Mouse (Mus musculus): ENCODE measurements around the gene Mmp14. TPM values are rescaled to one million over a fixed set of nuclear protein-coding genes. Genes with fewer than 3 reads are reported as not detected.

Mmp14 gene
- total and polyA plus RNA-seq, 2 experiments from 2014 or later = 41.8 to 46.4 TPM

- WGBS = 82% methylated on average over 7 of the region's 7 CpGs
Measured at GRCm38 (mm10) chr14:54398528-54398916, 32.9 kb upstream of the Mmp14 start.

GRCm38 (mm10) chr14:54398921-54399382 is 32.5 kb upstream of the Mmp14 start:
- Histone ChIP-seq H3K36me3 (ENCODE audit: insufficient read depth, low read length) (no peaks in the 10 kb centered on the region), H3K4me2 (ENCODE audit: low read depth, low read length, poor library complexity, severe bottlenecking) (no peak overlapping the region), H3K27me3 (ENCODE audit: insufficient read depth, low read length) (no peaks in the 10 kb centered on the region), H3K27ac (ENCODE audit: low read depth, low read length) (no peak overlapping the region), H3K4me3 (ENCODE audit: low read depth, low read length) (no peak overlapping the region), H3K9me3 (ENCODE audit: low read length) (no peaks in the 10 kb centered on the region), H3K9ac (replicated peaks; ENCODE audit: low read length, poor library complexity, severe bottlenecking) (no peak overlapping the region), H3K4me1 (ENCODE audit: insufficient read depth, low read length) (no peaks in the 10 kb centered on the region)
- WGBS = 71% methylated on average over 8 of the region's 8 CpGs
- TF ChIP-seq CTCF (IDR thresholded peaks at IDR 0.05) = no peak
- ATAC-seq (ENCODE audit: low FRiP score) (no peak), DNase-seq (ENCODE audit: low spot score) (no peak)

More at GRCm38 (mm10) chr14:54398528-54398916, 32.9 kb upstream of the Mmp14 start:
- DNase-seq (ENCODE audit: low spot score) = no peak
- Histone ChIP-seq H3K4me3 (ENCODE audit: low read depth, low read length) (no peak overlapping the region), H3K27me3 (ENCODE audit: insufficient read depth, low read length) (no peaks in the 10 kb centered on the region), H3K4me2 (ENCODE audit: low read depth, low read length, poor library complexity, severe bottlenecking) (no peak overlapping the region), H3K27ac (ENCODE audit: low read depth, low read length) (no peak overlapping the region), H3K4me1 (ENCODE audit: insufficient read depth, low read length) (no peaks in the 10 kb centered on the region), H3K9ac (replicated peaks; ENCODE audit: low read length, poor library complexity, severe bottlenecking) (no peak overlapping the region), H3K36me3 (ENCODE audit: insufficient read depth, low read length) (no peaks in the 10 kb centered on the region), H3K9me3 (ENCODE audit: low read length) (no peaks in the 10 kb centered on the region)
- TF ChIP-seq CTCF (IDR thresholded peaks at IDR 0.05) = no peak
- ATAC-seq (ENCODE audit: low FRiP score) = no peak

- no peaks in the 10 kb centered on the region for H3K9me3 ChIP-seq (ENCODE audit: low read length)
- H3K27ac ChIP-seq (ENCODE audit: low read depth, low read length) = no peak overlapping the region
- ATAC-seq (ENCODE audit: low FRiP score) (no peak), DNase-seq (ENCODE audit: low spot score) (no peak)
- no peak overlapping the region for H3K4me3 ChIP-seq (ENCODE audit: low read depth, low read length)
- WGBS = 86% methylated on average over 3 of the region's 3 CpGs
- no peaks in the 10 kb centered on the region for H3K36me3 ChIP-seq (ENCODE audit: insufficient read depth, low read length)
- H3K27me3 ChIP-seq (ENCODE audit: insufficient read depth, low read length) = no peaks in the 10 kb centered on the region
- H3K4me2 ChIP-seq (ENCODE audit: low read depth, low read length, poor library complexity, severe bottlenecking) = no peak overlapping the region
- no peak for TF ChIP-seq CTCF (IDR thresholded peaks at IDR 0.05)
- no peak overlapping the region for H3K9ac ChIP-seq (replicated peaks; ENCODE audit: low read length, poor library complexity, severe bottlenecking)
- no peaks in the 10 kb centered on the region for H3K4me1 ChIP-seq (ENCODE audit: insufficient read depth, low read length)
Measured at GRCm38 (mm10) chr14:54401723-54402122, 29.7 kb upstream of the Mmp14 start.

GRCm38 (mm10) chr14:54408336-54409056 is 22.9 kb upstream of the Mmp14 start:
- no peaks in the 10 kb centered on the region for H3K9me3 ChIP-seq (ENCODE audit: low read length)
- no peaks in the 10 kb centered on the region for H3K27me3 ChIP-seq (ENCODE audit: insufficient read depth, low read length)
- H3K36me3 ChIP-seq (ENCODE audit: insufficient read depth, low read length) = no peaks in the 10 kb centered on the region
- H3K4me2 ChIP-seq (ENCODE audit: low read depth, low read length, poor library complexity, severe bottlenecking) = no peak overlapping the region
- TF ChIP-seq CTCF (IDR thresholded peaks at IDR 0.05) = peak; percentile 17; the same call in 1 of the 2 replicates
- H3K4me3 ChIP-seq (ENCODE audit: low read depth, low read length) = no peak overlapping the region
- H3K4me1 ChIP-seq (ENCODE audit: insufficient read depth, low read length) = no peaks in the 10 kb centered on the region
- no peak for ATAC-seq (ENCODE audit: low FRiP score)
- no peak overlapping the region for H3K9ac ChIP-seq (replicated peaks; ENCODE audit: low read length, poor library complexity, severe bottlenecking)
- WGBS = 81% methylated on average over 25 of the region's 25 CpGs
- no peak for DNase-seq (ENCODE audit: low spot score)
- H3K27ac ChIP-seq (ENCODE audit: low read depth, low read length) = no peak overlapping the region

GRCm38 (mm10) chr14:54409057-54409645 is 22.3 kb upstream of the Mmp14 start:
- Histone ChIP-seq H3K9ac (replicated peaks; ENCODE audit: low read length, poor library complexity, severe bottlenecking) (no peak overlapping the region), H3K4me1 (ENCODE audit: insufficient read depth, low read length) (no peaks in the 10 kb centered on the region), H3K4me2 (ENCODE audit: low read depth, low read length, poor library complexity, severe bottlenecking) (no peak overlapping the region), H3K9me3 (ENCODE audit: low read length) (no peaks in the 10 kb centered on the region), H3K27ac (ENCODE audit: low read depth, low read length) (no peak overlapping the region), H3K27me3 (ENCODE audit: insufficient read depth, low read length) (no peaks in the 10 kb centered on the region), H3K36me3 (ENCODE audit: insufficient read depth, low read length) (no peaks in the 10 kb centered on the region), H3K4me3 (ENCODE audit: low read depth, low read length) (no peak overlapping the region)
- TF ChIP-seq CTCF (IDR thresholded peaks at IDR 0.05) = no peak
- ATAC-seq (ENCODE audit: low FRiP score) = no peak
- DNase-seq (ENCODE audit: low spot score) = no peak
- 76% methylated on average over 7 of the region's 7 CpGs for WGBS
